Mouse (Mus musculus) brain, embryonic 14.5 days (tissue): ENCODE measurements at regions not wholly inside any gene's neighbourhood (a gene's known extent, or its start where the extent isn't known, plus 50 kb on each side); places are given as distances from the start of the nearest gene placed in this dataset.

Experiments used
- CTCF ChIP-seq: fragments of 200-500 bp; IDR thresholded peaks from 2 replicates; pipeline ENCODE4 v1.5.1; 2012; ENCODE audit warnings: inconsistent platforms, mild to moderate bottlenecking, moderate library complexity, borderline replicate concordance; ENCODE audit not compliant: insufficient read depth, insufficient read length; ENCODE audit errors: extremely low read depth
- POLR2A ChIP-seq: fragments of 200-500 bp; IDR thresholded peaks from 2 replicates; pipeline ENCODE4 v1.6.1; 2012; ENCODE audit warnings: mild to moderate bottlenecking, inconsistent platforms, borderline replicate concordance; ENCODE audit not compliant: poor library complexity, insufficient read depth, insufficient read length, severe bottlenecking; ENCODE audit errors: extremely low read depth

DNA sequence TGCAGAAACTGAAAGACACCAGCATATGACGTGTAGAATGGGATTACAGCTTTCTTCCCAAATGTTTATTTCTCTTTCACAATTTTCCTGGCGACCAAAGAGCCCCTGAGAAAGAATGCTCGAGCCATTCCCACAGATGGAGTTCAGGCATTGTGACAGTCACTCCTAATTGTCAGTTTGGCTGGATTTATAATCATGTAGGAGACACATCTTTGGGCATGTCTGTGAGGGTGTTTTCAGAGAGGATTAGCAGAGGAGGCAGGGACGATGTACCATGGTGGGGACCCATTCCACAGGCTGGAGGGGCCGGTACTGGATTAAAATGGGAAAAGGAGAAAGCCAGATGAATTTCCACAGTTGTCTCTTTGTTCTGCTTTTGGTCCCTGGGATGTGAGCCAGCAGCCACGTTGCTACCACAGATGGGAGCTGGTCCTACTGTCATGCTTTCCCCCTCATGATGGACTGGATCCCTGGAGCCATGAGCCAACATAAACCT lies 76.0 kb upstream of the Eif4g2 start:
- TF ChIP-seq CTCF, result no peak
- TF ChIP-seq POLR2A, result no peak
